Mouse (Mus musculus) MEL (cell line): Measurements from ENCODE around the gene Prss12. TPM values are rescaled to one million over a fixed set of nuclear protein-coding genes. Genes with fewer than 3 reads are reported as not detected.

Source experiments
- DNase-seq: peaks from one replicate; pipeline ENCODE4 v3.0.0; 2011; ENCODE audit warnings: low read depth, low spot score
- H3K27ac ChIP-seq: 2 replicates; pipeline ENCODE4 v1.5.1; 2012; ENCODE audit warnings: low read depth, mild to moderate bottlenecking, control low read depth, low read length, moderate library complexity; ENCODE audit not compliant: control insufficient read depth
- H3K27me3 ChIP-seq, 2 experiments: fragments of 150-350 bp in 1 of 2; sonication (generic) in 1 of 2; 2 replicates each; pipeline ENCODE4 v1.6.1; 2012; ENCODE audit warnings: low read length in 2 of 2, mild to moderate bottlenecking in 2 of 2, improper control_type of control experiment in 1 of 2, moderate library complexity in 1 of 2; ENCODE audit not compliant: insufficient read depth in 2 of 2, control insufficient read depth in 1 of 2
- H3K36me3 ChIP-seq, 2 experiments: 2 replicates each; pipeline ENCODE4 v1.6.1; 2012 to 2014; ENCODE audit warnings: low read length in 2 of 2, improper control_type of control experiment in 1 of 2, inconsistent platforms in 1 of 2, mild to moderate bottlenecking in 1 of 2; ENCODE audit not compliant: insufficient read depth in 2 of 2, control insufficient read depth in 1 of 2
- H3K4me1 ChIP-seq, 2 experiments: fragments of 150-350 bp in 1 of 2; sonication (generic) in 1 of 2; 2 replicates each; pipeline ENCODE4 v1.6.1; 2012; ENCODE audit warnings: low read length in 2 of 2, improper control_type of control experiment in 1 of 2, mild to moderate bottlenecking in 1 of 2; ENCODE audit not compliant: insufficient read depth in 2 of 2, control insufficient read depth in 1 of 2
- H3K4me3 ChIP-seq, 2 experiments: fragments of 150-350 bp in 1 of 2; sonication (generic) in 1 of 2; 2 replicates each; pipeline ENCODE4 v1.5.1; 2012; ENCODE audit warnings: low read depth in 2 of 2, low read length in 2 of 2, mild to moderate bottlenecking in 2 of 2, moderate library complexity in 2 of 2, control low read depth in 1 of 2, improper control_type of control experiment in 1 of 2; ENCODE audit not compliant: control insufficient read depth in 1 of 2, insufficient read depth in 1 of 2
- H3K79me2 ChIP-seq: 2 replicates; pipeline ENCODE4 v1.6.1; 2012; ENCODE audit warnings: mild to moderate bottlenecking, low read length, moderate library complexity; ENCODE audit not compliant: control insufficient read depth, poor library complexity, insufficient read depth
- H3K9ac ChIP-seq: 2 replicates; pipeline ENCODE4 v1.6.1; 2012; ENCODE audit warnings: low read depth, mild to moderate bottlenecking, control low read depth, low read length, moderate library complexity; ENCODE audit not compliant: control insufficient read depth, poor library complexity, severe bottlenecking
- H3K9me3 ChIP-seq: fragments of 150-350 bp; sonication (generic); replicated peaks from 2 replicates; pipeline ENCODE4 v1.6.1; 2012; ENCODE audit warnings: mild to moderate bottlenecking, low read length, improper control_type of control experiment, moderate library complexity; ENCODE audit not compliant: insufficient read depth
- BHLHE40 ChIP-seq: IDR thresholded peaks from 2 replicates; pipeline ENCODE4 v1.6.1; 2012; ENCODE audit warnings: low read depth, mild to moderate bottlenecking, inconsistent platforms, low read length, improper control_type of control experiment, borderline replicate concordance
- CHD1 ChIP-seq: IDR thresholded peaks from 2 replicates; pipeline ENCODE4 v1.6.1; 2012; ENCODE audit warnings: low read depth, mild to moderate bottlenecking, inconsistent platforms, low read length, improper control_type of control experiment
- CTCF ChIP-seq, 3 experiments: IDR thresholded peaks in 2 of 3; conservative IDR thresholded peaks in 1 of 3; 2 replicates each; pipeline ENCODE4 v1.5.1; 2011 to 2012; ENCODE audit warnings: low read length in 3 of 3, low read depth in 2 of 3, mild to moderate bottlenecking in 2 of 3, improper control_type of control experiment in 1 of 3, inconsistent platforms in 1 of 3, mixed read lengths in 1 of 3, moderate library complexity in 1 of 3; ENCODE audit not compliant: control insufficient read depth in 1 of 3, insufficient read depth in 1 of 3, poor library complexity in 1 of 3, severe bottlenecking in 1 of 3
- E2F4 ChIP-seq: IDR thresholded peaks from 2 replicates; pipeline ENCODE4 v1.6.1; 2011; ENCODE audit warnings: low read depth, low read length, improper control_type of control experiment, borderline replicate concordance
- ELF1 ChIP-seq: IDR thresholded peaks from 2 replicates; pipeline ENCODE4 v1.6.1; 2014; ENCODE audit warnings: low read depth, mild to moderate bottlenecking, inconsistent platforms, low read length, improper control_type of control experiment, moderate library complexity
- EP300 ChIP-seq, 2 experiments: IDR thresholded peaks; 2 replicates each; pipeline ENCODE4 v1.6.1; 2011; ENCODE audit warnings: improper control_type of control experiment in 2 of 2, low read length in 2 of 2, low read depth in 1 of 2, mild to moderate bottlenecking in 1 of 2
- MXI1 ChIP-seq: IDR thresholded peaks from 2 replicates; pipeline ENCODE4 v1.6.1; 2011; ENCODE audit warnings: mild to moderate bottlenecking, low read depth, low read length, improper control_type of control experiment
- NELFE ChIP-seq: IDR thresholded peaks from 2 replicates; pipeline ENCODE4 v1.6.1; 2011; ENCODE audit warnings: low read depth, low read length, improper control_type of control experiment
- POLR2AphosphoS5 ChIP-seq: IDR thresholded peaks from 2 replicates; pipeline ENCODE4 v1.6.1; 2012; ENCODE audit warnings: low read depth, borderline replicate concordance, mild to moderate bottlenecking, inconsistent platforms, low read length, moderate library complexity, mixed read lengths
- TCF12 ChIP-seq: IDR thresholded peaks from 2 replicates; pipeline ENCODE4 v1.6.1; 2014; ENCODE audit warnings: low read depth, mild to moderate bottlenecking, inconsistent platforms, low read length, improper control_type of control experiment, moderate library complexity
- USF1 ChIP-seq: IDR thresholded peaks from 2 replicates; pipeline ENCODE4 v1.6.1; 2014; ENCODE audit warnings: low read depth, mild to moderate bottlenecking, inconsistent platforms, low read length, improper control_type of control experiment, moderate library complexity
- USF2 ChIP-seq, 2 experiments: IDR thresholded peaks; 2 replicates each; pipeline ENCODE4 v1.6.1; 2011 to 2012; ENCODE audit warnings: improper control_type of control experiment in 2 of 2, low read length in 2 of 2, borderline replicate concordance in 1 of 2, inconsistent platforms in 1 of 2, low read depth in 1 of 2, mild to moderate bottlenecking in 1 of 2; ENCODE audit not compliant: insufficient read depth in 1 of 2
- ZKSCAN1 ChIP-seq: IDR thresholded peaks from 2 replicates; pipeline ENCODE4 v1.6.1; 2012; ENCODE audit warnings: low read depth, mild to moderate bottlenecking, inconsistent platforms, low read length, improper control_type of control experiment, moderate library complexity
- ZMIZ1 ChIP-seq: IDR thresholded peaks from 2 replicates; pipeline ENCODE4 v1.6.1; 2012; ENCODE audit warnings: low read depth, mild to moderate bottlenecking, inconsistent platforms, low read length, improper control_type of control experiment, moderate library complexity
- polyA plus RNA-seq, 2 experiments: library from polyadenylated mRNA; stranded (reverse) in 1 of 2; unstranded in 1 of 2; fragments of >175 nt in 1 of 2; fragments of >200 nt in 1 of 2; gene quantifications; 2 replicates each; pipeline versions ENCODE4 v1.2.1 to v1.2.4; 2012; ENCODE audit warnings: low replicate concordance in 2 of 2, low read depth in 1 of 2; ENCODE audit not compliant: insufficient read length in 2 of 2, insufficient read depth in 1 of 2, missing spikeins in 1 of 2
- total RNA-seq: library from RNA; depleted of rRNA; stranded (reverse); fragments of 300-350 nt; gene quantifications from 2 replicates; pipeline ENCODE4 v1.2.3, GENCODE M21; 2012

The Prss12 gene
- total and polyA plus RNA-seq, 3 experiments: 0.23 TPM; not detected in 2

- Histone ChIP-seq H3K4me3 (no peak overlapping the region), H3K9ac (no peak overlapping the region), H3K27ac (no peak overlapping the region), H3K4me1 (no peaks in the 10 kb centered on the region), H3K79me2 (no peaks in the 10 kb centered on the region), H3K36me3 (no peaks in the 10 kb centered on the region), H3K27me3 (peaks cover 0 to 2% of the 10 kb centered on the region in 2 experiments; a peak in 2 of 4 replicates), H3K9me3 (no peaks in the 10 kb centered on the region)
- no peak for DNase-seq
- TF ChIP-seq ELF1: no peak
- no peak for TF ChIP-seq TCF12
- TF ChIP-seq NELFE: no peak
These were observed 13.7 kb downstream of the Prss12 start for GRCm38 (mm10) chr3:123460436-123460835.

GRCm38 (mm10) chr3:123462264-123462663 is 15.6 kb downstream of the Prss12 start:
- H3K4me1 ChIP-seq: no peaks in the 10 kb centered on the region
- no peaks in the 10 kb centered on the region for H3K36me3 ChIP-seq
- no peak overlapping the region for H3K27ac ChIP-seq
- no peak overlapping the region for H3K4me3 ChIP-seq
- H3K9me3 ChIP-seq: no peaks in the 10 kb centered on the region
- no peaks in the 10 kb centered on the region for H3K79me2 ChIP-seq
- peaks cover 0 to 2% of the 10 kb centered on the region in 2 experiments; a peak in 2 of 4 replicates for H3K27me3 ChIP-seq
- peak; percentile 23 for DNase-seq
- TF ChIP-seq ZKSCAN1 (no peak), POLR2AphosphoS5 (no peak), CTCF (IDR thresholded peaks at IDR 0.05 in 2 of 3, conservative IDR thresholded peaks at IDR 0.05 in 1 of 3; ENCODE audit: control insufficient read depth in 1 of 3, insufficient read depth in 1 of 3, low read depth in 2 of 3, low read length in 3 of 3, poor library complexity in 1 of 3, severe bottlenecking in 1 of 3) (no peak), TCF12 (no peak), E2F4 (no peak), EP300 (IDR thresholded peaks at IDR 0.05; ENCODE audit: low read depth in 1 of 2, low read length in 2 of 2) (no peak)
- H3K9ac ChIP-seq: no peak overlapping the region

- H3K4me1 ChIP-seq: no peaks in the 10 kb centered on the region
- TF ChIP-seq ZKSCAN1 (no peak), E2F4 (no peak), CHD1 (no peak), USF1 (no peak), ZMIZ1 (no peak), USF2 (IDR thresholded peaks at IDR 0.05; ENCODE audit: borderline replicate concordance in 1 of 2, insufficient read depth in 1 of 2, low read depth in 1 of 2, low read length in 2 of 2) (no peak), BHLHE40 (no peak), MXI1 (no peak), CTCF (IDR thresholded peaks at IDR 0.05 in 2 of 3, conservative IDR thresholded peaks at IDR 0.05 in 1 of 3; ENCODE audit: control insufficient read depth in 1 of 3, insufficient read depth in 1 of 3, low read depth in 2 of 3, low read length in 3 of 3, poor library complexity in 1 of 3, severe bottlenecking in 1 of 3) (no peak)
- no peaks in the 10 kb centered on the region for H3K36me3 ChIP-seq
These were observed 30.1 kb downstream of the Prss12 start for GRCm38 (mm10) chr3:123476833-123477232.

More at GRCm38 (mm10) chr3:123476833-123477232, 30.1 kb downstream of the Prss12 start:
- H3K79me2 ChIP-seq: no peaks in the 10 kb centered on the region
- no peak overlapping the region for H3K9ac ChIP-seq
- H3K27me3 ChIP-seq: no peaks in the 10 kb centered on the region; a peak in 1 of 4 replicates
- H3K4me3 ChIP-seq: no peak overlapping the region
- DNase-seq: no peak
- H3K9me3 ChIP-seq: no peaks in the 10 kb centered on the region
- no peak overlapping the region for H3K27ac ChIP-seq
